Mouse (Mus musculus) ES-Bruce4 (cell line): ENCODE data around the gene Nfkbib.

Experiments
- CTCF ChIP-seq: IDR thresholded peaks from one replicate; pipeline ENCODE4 v1.8.1; 2011; ENCODE audit warnings: low read depth, low read length
- EP300 ChIP-seq: IDR thresholded peaks from 2 replicates; pipeline ENCODE4 v1.6.1; 2011; ENCODE audit warnings: low read depth, low read length; ENCODE audit not compliant: insufficient read depth
- POLR2A ChIP-seq: IDR thresholded peaks from one replicate; pipeline ENCODE4 v1.8.1; 2011; ENCODE audit warnings: low read length; ENCODE audit not compliant: insufficient read depth

- peak; percentile 41 for TF ChIP-seq CTCF
- no peak for TF ChIP-seq EP300
- TF ChIP-seq POLR2A: no peak
Observed at GRCm38 (mm10) chr7:28793834-28794233, 26.5 kb upstream of the Nfkbib start.
